Mouse (Mus musculus) olfactory bulb, adult 2 months (tissue): ENCODE results near the gene Cdk12.

Source experiments
- CTCF ChIP-seq: fragments of 200-500 bp; IDR thresholded peaks from 2 replicates; pipeline ENCODE4 v1.5.1; 2012; ENCODE audit warnings: low read depth, mild to moderate bottlenecking, low read length, moderate library complexity; ENCODE audit not compliant: insufficient read depth
- POLR2A ChIP-seq: fragments of 200-500 bp; IDR thresholded peaks from 2 replicates; pipeline ENCODE4 v1.6.1; 2012; ENCODE audit warnings: mild to moderate bottlenecking, low read depth, low read length, moderate library complexity; ENCODE audit not compliant: insufficient read depth

- no peak for TF ChIP-seq POLR2A
- TF ChIP-seq CTCF = no peak
Observed at GRCm38 (mm10) chr11:98313790-98314323, 111.0 kb downstream of the Cdk12 start.
